Mouse (Mus musculus): ENCODE data around the gene Cryzl2.

- no peak for TF ChIP-seq TAL1 (IDR thresholded peaks at IDR 0.05; ENCODE audit: low read length)
- TF ChIP-seq GATA1 (IDR thresholded peaks at IDR 0.05; ENCODE audit: low read length) = no peak
These were observed 9.5 kb downstream of the Cryzl2 start for GRCm38 (mm10) chr1:157467866-157468265.

Data from erythroblast, embryonic 14.5 days (primary cell).